Mouse (Mus musculus): ENCODE results near the gene Nek6. TPM values are rescaled to one million over a fixed set of nuclear protein-coding genes. Genes with fewer than 3 reads are reported as not detected.

Gene Nek6
- polyA plus RNA-seq, 2 experiments = 9.7 to 25.2 TPM

DNA sequence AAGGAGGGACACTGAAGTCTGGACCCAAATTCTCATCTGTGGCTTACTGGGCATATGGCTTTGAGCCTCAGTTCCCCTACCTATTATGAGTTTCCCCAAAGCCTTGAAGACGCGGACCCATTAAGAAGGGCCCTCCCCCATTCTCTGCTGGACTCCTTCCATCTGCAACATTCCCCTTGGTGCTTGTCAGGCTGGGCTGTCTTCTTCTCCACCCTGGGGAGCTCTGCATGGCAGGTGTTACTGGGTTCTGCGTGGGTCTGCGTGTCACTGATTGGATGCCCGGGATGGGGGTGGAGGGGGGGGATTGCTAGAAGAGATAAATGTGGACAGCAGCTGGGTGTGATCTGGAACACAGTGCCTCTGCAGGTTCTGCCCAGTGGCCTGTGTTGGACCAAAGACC, 35.3 kb downstream of the Nek6 start:
- H3K4me1 ChIP-seq (replicated peaks; ENCODE audit: control insufficient read depth in 2 of 2, insufficient read depth in 2 of 2, low read length in 1 of 2) = peaks cover 8 to 22% of the 10 kb centered on the region in 2 experiments
- WGBS (ENCODE audit: insufficient replicate concordance) = 68% methylated on average over 5 of the region's 5 CpGs
- ATAC-seq (ENCODE audit: insufficient read depth) = no peak

DNA sequence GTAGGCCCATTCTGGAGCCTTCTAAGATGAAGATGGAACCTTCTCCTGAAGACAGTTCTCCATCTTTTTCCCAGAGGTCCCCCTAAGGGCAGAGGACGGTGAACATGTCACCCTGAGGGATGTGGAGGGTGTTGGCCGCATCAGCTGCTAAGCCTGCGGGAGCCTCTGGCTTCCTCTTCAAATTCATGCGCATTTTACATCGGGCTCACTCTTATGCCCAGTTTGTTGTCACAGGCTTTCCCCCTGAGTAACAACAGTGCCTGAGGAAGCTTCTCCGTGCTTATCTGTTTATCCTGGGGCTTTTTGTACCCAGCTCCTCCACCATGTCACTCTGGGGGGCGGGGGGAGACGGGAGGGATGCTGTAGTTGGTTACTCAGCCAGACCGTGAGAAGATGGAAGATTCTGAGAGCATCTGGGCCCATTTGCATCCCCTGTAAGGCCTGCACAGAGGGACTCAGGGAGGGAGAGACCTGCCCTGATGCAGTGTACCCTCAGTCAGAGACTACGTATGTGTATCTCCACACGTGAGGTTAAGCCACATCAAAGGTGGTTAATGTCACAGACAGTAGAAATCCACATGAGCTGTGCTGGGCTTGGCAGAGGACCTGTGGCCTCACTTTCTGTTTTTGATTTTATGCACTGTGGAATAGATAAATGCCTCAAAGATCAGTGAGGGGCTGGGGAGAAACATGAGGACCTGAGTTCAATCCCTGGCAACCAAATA, 36.5 kb downstream of the Nek6 start:
- Histone ChIP-seq H3K27ac (no peak overlapping the region), H3K9me3 (ENCODE audit: control insufficient read depth, low read length) (no peaks in the 10 kb centered on the region), H3K4me3 (ENCODE audit: insufficient read depth in 1 of 2, low read depth in 2 of 2, low read length in 2 of 2) (no peak overlapping the region), H3K27me3 (ENCODE audit: control insufficient read depth, insufficient read depth, low read length) (no peaks in the 10 kb centered on the region), H3K4me2 (ENCODE audit: low read depth) (no peak overlapping the region), H3K9ac (replicated peaks) (no peak overlapping the region), H3K36me3 (replicated peaks; ENCODE audit: control insufficient read depth, insufficient read depth, low read depth) (no peaks in the 10 kb centered on the region), H3K4me1 (replicated peaks; ENCODE audit: control insufficient read depth in 2 of 2, insufficient read depth in 2 of 2, low read length in 1 of 2) (peaks cover 3 to 16% of the 10 kb centered on the region in 2 experiments)
- ATAC-seq (ENCODE audit: insufficient read depth) (no peak), DNase-seq (ENCODE audit: low read depth in 3 of 3, low spot score in 3 of 3) (no peak)
- no peak for TF ChIP-seq EP300 (IDR thresholded peaks at IDR 0.05; ENCODE audit: low read depth)
- TF ChIP-seq CTCF (IDR thresholded peaks at IDR 0.05; ENCODE audit: low read depth) = no peak
- 63% methylated on average over 11 of the region's 11 CpGs for WGBS (ENCODE audit: insufficient replicate concordance)

More for the DNA sequence above, 35.3 kb downstream of the Nek6 start:
- H3K36me3 ChIP-seq (replicated peaks; ENCODE audit: control insufficient read depth, insufficient read depth, low read depth) = no peaks in the 10 kb centered on the region
- DNase-seq (ENCODE audit: low read depth in 3 of 3, low spot score in 3 of 3) = no peak
- H3K9ac ChIP-seq (replicated peaks) = no peak overlapping the region
- no peaks in the 10 kb centered on the region for H3K9me3 ChIP-seq (ENCODE audit: control insufficient read depth, low read length)
- TF ChIP-seq CTCF (IDR thresholded peaks at IDR 0.05; ENCODE audit: low read depth) = no peak
- TF ChIP-seq EP300 (IDR thresholded peaks at IDR 0.05; ENCODE audit: low read depth) = no peak
- H3K27ac ChIP-seq = no peak overlapping the region
- H3K4me3 ChIP-seq (ENCODE audit: insufficient read depth in 1 of 2, low read depth in 2 of 2, low read length in 2 of 2) = no peak overlapping the region
- no peak overlapping the region for H3K4me2 ChIP-seq (ENCODE audit: low read depth)
- H3K27me3 ChIP-seq (ENCODE audit: control insufficient read depth, insufficient read depth, low read length) = no peaks in the 10 kb centered on the region

DNA sequence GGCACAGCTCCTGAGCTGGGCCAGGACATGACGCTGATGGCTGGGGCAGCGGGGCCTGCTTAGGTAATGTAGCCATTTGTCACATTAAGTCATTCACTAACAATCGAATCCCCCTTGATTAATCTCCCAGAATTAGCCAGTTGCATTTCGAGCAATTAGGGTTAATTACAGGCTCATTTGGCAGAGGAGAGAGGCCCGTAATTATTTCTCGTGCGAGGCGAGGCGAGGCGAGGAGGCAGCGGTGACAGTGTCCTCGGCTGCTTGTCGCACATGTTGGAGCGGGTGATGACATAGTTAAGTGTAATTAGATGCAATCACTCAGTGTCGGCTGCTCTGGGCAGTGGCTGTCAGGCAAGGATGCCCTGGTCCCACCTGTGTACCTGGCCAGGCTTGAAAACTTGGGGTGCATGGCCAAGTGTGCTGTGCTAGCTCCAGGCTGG, 40.6 kb downstream of the Nek6 start:
- 87% methylated on average over 15 of the region's 15 CpGs for WGBS (ENCODE audit: insufficient replicate concordance)
- no peaks in the 10 kb centered on the region for H3K4me1 ChIP-seq (replicated peaks; ENCODE audit: control insufficient read depth in 2 of 2, insufficient read depth in 2 of 2, low read length in 1 of 2)
- no peaks in the 10 kb centered on the region for H3K9me3 ChIP-seq (ENCODE audit: control insufficient read depth, low read length)
- no peaks in the 10 kb centered on the region for H3K36me3 ChIP-seq (replicated peaks; ENCODE audit: control insufficient read depth, insufficient read depth, low read depth)
- no peak overlapping the region for H3K4me2 ChIP-seq (ENCODE audit: low read depth)
- no peak overlapping the region for H3K27ac ChIP-seq
- TF ChIP-seq EP300 (IDR thresholded peaks at IDR 0.05; ENCODE audit: low read depth) (no peak), CTCF (IDR thresholded peaks at IDR 0.05; ENCODE audit: low read depth) (no peak)
- H3K9ac ChIP-seq (replicated peaks) = no peak overlapping the region
- DNase-seq (ENCODE audit: low read depth in 3 of 3, low spot score in 3 of 3) (no peak), ATAC-seq (ENCODE audit: insufficient read depth) (no peak)
- H3K27me3 ChIP-seq (ENCODE audit: control insufficient read depth, insufficient read depth, low read length) = no peaks in the 10 kb centered on the region
- no peak overlapping the region for H3K4me3 ChIP-seq (ENCODE audit: insufficient read depth in 1 of 2, low read depth in 2 of 2, low read length in 2 of 2)

DNA sequence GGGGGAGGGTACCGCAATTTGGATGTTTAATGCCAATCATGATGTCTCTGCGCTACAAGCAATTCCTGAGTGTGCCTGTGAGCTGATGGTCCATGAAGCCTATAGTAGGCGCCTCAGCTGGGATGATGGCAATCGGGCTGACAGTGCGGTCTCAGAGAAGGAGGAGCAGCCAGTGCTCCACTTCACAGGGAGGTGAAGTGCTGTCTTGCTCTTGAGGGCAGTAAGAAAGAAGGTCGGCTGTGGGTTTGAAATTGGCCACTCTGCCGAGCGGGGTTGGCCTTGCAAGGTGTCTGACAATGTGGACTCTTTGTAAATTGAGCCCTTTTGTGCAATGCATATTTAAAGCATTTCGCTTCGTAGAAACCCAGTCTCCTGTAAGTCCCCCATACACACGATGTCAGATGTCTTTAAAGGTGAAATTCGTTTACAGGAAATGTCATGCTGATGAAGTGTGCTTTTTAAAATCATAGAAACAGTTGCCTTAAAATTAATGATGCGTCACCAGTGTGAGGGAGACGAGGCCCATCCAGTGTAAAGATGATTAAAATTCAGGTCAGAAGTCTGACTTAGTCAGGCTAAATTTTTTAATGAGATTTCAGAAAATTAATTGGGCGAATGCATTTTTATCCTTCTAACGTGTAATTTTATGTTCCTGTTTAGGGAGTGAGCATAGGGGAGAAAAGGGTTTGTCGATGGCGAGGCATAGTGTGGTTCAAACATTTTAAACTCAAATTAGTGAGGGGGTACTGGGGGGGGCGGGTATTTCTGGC, 43.0 kb downstream of the Nek6 start:
- ATAC-seq (ENCODE audit: insufficient read depth) (no peak), DNase-seq (ENCODE audit: low read depth in 3 of 3, low spot score in 3 of 3) (no peak)
- Histone ChIP-seq H3K27ac (no peak overlapping the region), H3K9me3 (ENCODE audit: control insufficient read depth, low read length) (no peaks in the 10 kb centered on the region), H3K4me2 (ENCODE audit: low read depth) (no peak overlapping the region), H3K36me3 (replicated peaks; ENCODE audit: control insufficient read depth, insufficient read depth, low read depth) (no peaks in the 10 kb centered on the region), H3K4me3 (ENCODE audit: insufficient read depth in 1 of 2, low read depth in 2 of 2, low read length in 2 of 2) (no peak overlapping the region), H3K9ac (replicated peaks) (no peak overlapping the region), H3K4me1 (replicated peaks; ENCODE audit: control insufficient read depth in 2 of 2, insufficient read depth in 2 of 2, low read length in 1 of 2) (no peaks in the 10 kb centered on the region), H3K27me3 (ENCODE audit: control insufficient read depth, insufficient read depth, low read length) (no peaks in the 10 kb centered on the region)
- WGBS (ENCODE audit: insufficient replicate concordance) = 72% methylated on average over 19 of the region's 19 CpGs
- TF ChIP-seq CTCF (IDR thresholded peaks at IDR 0.05; ENCODE audit: low read depth) = no peak
- no peak for TF ChIP-seq EP300 (IDR thresholded peaks at IDR 0.05; ENCODE audit: low read depth)

DNA sequence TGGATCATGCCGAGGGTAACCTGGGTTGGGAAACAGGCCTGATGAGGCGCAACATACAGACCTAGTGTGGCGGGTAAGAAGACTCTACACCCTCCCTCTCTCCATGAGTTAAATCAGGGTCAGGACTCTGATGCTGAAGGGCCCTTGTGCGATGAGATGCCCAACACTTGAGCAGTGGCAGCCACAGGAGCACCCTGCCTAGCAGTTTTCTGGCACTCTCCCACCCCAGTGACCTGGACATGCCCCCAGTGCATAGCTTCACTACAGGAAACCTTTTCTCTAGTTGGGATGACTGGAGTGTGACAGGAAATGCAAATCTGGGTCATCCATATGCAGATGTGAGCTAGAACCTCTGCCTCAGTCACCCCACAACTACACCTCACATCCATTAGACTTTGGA, 44.2 kb downstream of the Nek6 start:
- Histone ChIP-seq H3K36me3 (replicated peaks; ENCODE audit: control insufficient read depth, insufficient read depth, low read depth) (no peaks in the 10 kb centered on the region), H3K9me3 (ENCODE audit: control insufficient read depth, low read length) (no peaks in the 10 kb centered on the region), H3K27me3 (ENCODE audit: control insufficient read depth, insufficient read depth, low read length) (no peaks in the 10 kb centered on the region), H3K4me3 (ENCODE audit: insufficient read depth in 1 of 2, low read depth in 2 of 2, low read length in 2 of 2) (no peak overlapping the region), H3K27ac (no peak overlapping the region), H3K4me1 (replicated peaks; ENCODE audit: control insufficient read depth in 2 of 2, insufficient read depth in 2 of 2, low read length in 1 of 2) (no peaks in the 10 kb centered on the region), H3K4me2 (ENCODE audit: low read depth) (no peak overlapping the region), H3K9ac (replicated peaks) (no peak overlapping the region)
- no peak for TF ChIP-seq CTCF (IDR thresholded peaks at IDR 0.05; ENCODE audit: low read depth)
- TF ChIP-seq EP300 (IDR thresholded peaks at IDR 0.05; ENCODE audit: low read depth) = no peak
- WGBS (ENCODE audit: insufficient replicate concordance) = 74% methylated on average over 4 of the region's 4 CpGs
- DNase-seq (ENCODE audit: low read depth in 3 of 3, low spot score in 3 of 3) = no peak
- ATAC-seq (ENCODE audit: insufficient read depth) = no peak

Data from liver, embryonic 14.5 days (tissue).